Mouse (Mus musculus) embryonic facial prominence, embryonic 14.5 days (tissue): ENCODE results near the gene Nxnl2. TPM values are rescaled to one million over a fixed set of nuclear protein-coding genes. Genes with fewer than 3 reads are reported as not detected.
A peak's percentile ranks its signal among the peaks of the same experiment; 100 is the strongest.

Source experiments
- ATAC-seq: fragments of 200-750 bp; cut with Nextera tagmentation; 2 replicates; pipeline ENCODE4 v1.8.0; 2017; ENCODE audit warnings: low read depth, moderate number of reproducible peaks, moderate TSS enrichment
- DNase-seq: peaks from one replicate; pipeline ENCODE4 v3.0.0-alpha.2; 2015; ENCODE audit warnings: low spot score
- H3K27ac ChIP-seq: fragments of 300-500 bp; sonication (generic); replicated peaks from 2 replicates; pipeline ENCODE4 v1.5.1; 2014; ENCODE audit warnings: low read depth, mild to moderate bottlenecking, low read length, moderate library complexity
- H3K27me3 ChIP-seq: fragments of 300-500 bp; sonication (generic); replicated peaks from 2 replicates; pipeline ENCODE4 v1.6.1; 2014; ENCODE audit warnings: low read length; ENCODE audit not compliant: control insufficient read depth, insufficient read depth
- H3K36me3 ChIP-seq: fragments of 300-500 bp; sonication (generic); 2 replicates; pipeline ENCODE4 v1.6.1; 2014; ENCODE audit warnings: low read length, mixed read lengths; ENCODE audit not compliant: control insufficient read depth, insufficient read depth
- H3K4me1 ChIP-seq: fragments of 300-500 bp; sonication (generic); 2 replicates; pipeline ENCODE4 v1.6.1; 2014; ENCODE audit warnings: antibody characterized with exemption, low read length; ENCODE audit not compliant: control insufficient read depth, insufficient read depth
- H3K4me2 ChIP-seq: fragments of 300-500 bp; sonication (generic); 2 replicates; pipeline ENCODE4 v1.6.1; 2014; ENCODE audit warnings: low read depth, mild to moderate bottlenecking, low read length, moderate library complexity, mixed read lengths
- H3K4me3 ChIP-seq: fragments of 300-500 bp; sonication (generic); 2 replicates; pipeline ENCODE4 v1.5.1; 2014; ENCODE audit warnings: low read depth, mild to moderate bottlenecking, low read length
- H3K9ac ChIP-seq: fragments of 300-500 bp; sonication (generic); 2 replicates; pipeline ENCODE4 v1.6.1; 2014; ENCODE audit warnings: low read depth, mild to moderate bottlenecking, low read length, moderate library complexity, mixed read lengths
- H3K9me3 ChIP-seq: fragments of 300-500 bp; sonication (generic); 2 replicates; pipeline ENCODE4 v1.6.1; 2016; ENCODE audit warnings: low read length; ENCODE audit not compliant: control insufficient read depth
- WGBS: fragments of 180-500 bp; shearing (Covaris S2); extraction: QIAGEN DNeasy Blood & Tissue Kit; methylation state at CpG from one replicate; pipeline ENCODE4 v1.1.7; 2014; 5-methylcytosine and 5-hydroxymethylcytosine counted together
- polyA plus RNA-seq: library from polyadenylated mRNA; unstranded; fragments of >200 nt; fragmentation: Nextera tagmentation; extraction: Ambion mirVana; gene quantifications from 2 replicates; pipeline ENCODE4 v1.2.1, GENCODE M21; 2014

The Nxnl2 gene
- polyA plus RNA-seq, 1 experiment from 2014 or later: 1.6 TPM

DNA sequence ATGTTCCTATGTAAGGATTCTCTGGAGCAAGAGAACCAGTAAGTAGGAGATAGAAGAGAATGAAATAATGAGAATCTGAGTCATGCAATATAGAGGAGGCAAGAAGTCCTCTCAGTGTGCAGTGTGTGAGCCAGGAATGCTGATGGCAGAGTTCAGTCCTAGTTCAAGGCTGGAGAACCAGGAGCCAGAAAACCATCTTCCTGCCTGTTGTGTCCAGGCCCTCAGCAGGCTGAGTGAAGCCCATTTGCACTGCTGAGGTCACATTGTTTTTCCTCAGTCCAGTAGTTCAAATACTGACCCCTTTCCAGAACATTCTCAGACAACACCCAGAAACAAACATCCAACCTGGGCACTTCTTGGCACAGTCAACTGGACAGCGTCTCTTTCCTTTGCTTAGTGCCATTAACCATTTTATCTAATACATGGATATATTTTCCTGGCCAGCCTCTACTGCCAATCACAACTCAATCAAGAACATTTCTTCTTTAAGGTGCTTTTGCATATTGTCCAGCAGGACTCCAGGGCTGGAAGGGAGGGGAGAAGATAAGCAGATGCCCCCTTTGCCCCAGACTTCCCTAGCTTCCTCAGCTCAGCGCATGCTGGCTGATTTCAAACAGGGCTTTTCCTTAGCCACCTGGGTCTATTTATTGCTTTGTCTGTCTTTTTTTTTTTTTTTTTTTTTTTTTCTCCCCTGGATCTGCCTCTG lies 33.7 kb upstream of the Nxnl2 start:
- DNase-seq (no peak), ATAC-seq (no peak)
- H3K4me2 ChIP-seq: no peak overlapping the region
- WGBS: 55% methylated on average over 2 of the region's 2 CpGs
- peaks cover 7% of the 10 kb centered on the region; the same call in 1 of the 2 replicates for H3K4me1 ChIP-seq
- H3K9ac ChIP-seq: no peak overlapping the region
- no peak overlapping the region for H3K4me3 ChIP-seq
- peaks cover 41% of the 10 kb centered on the region for H3K36me3 ChIP-seq
- H3K9me3 ChIP-seq: no peaks in the 10 kb centered on the region
- H3K27ac ChIP-seq: 0 out of 2 replicates have a peak overlapping the region, but pooled peaks have one; percentile 25
- H3K27me3 ChIP-seq: no peaks in the 10 kb centered on the region

DNA sequence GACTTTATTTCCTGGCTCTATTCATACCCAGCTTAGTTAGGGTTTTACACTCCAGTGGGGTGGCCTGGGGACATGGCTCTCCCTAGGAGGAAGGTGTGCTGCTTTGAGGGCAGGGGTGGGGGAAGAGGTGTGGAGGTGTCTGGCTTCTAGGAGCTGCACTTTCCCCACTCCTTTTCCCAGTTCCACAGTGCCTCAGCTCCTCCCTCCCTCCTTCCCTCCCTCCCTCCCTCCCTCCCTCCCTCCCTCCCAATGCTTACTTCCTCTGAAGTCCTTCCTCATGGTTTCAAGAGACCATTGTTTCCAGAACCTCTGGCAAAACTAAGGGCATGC lies 33.2 kb upstream of the Nxnl2 start:
- ATAC-seq (no peak), DNase-seq (no peak)
- Histone ChIP-seq H3K9ac (no peak overlapping the region), H3K27me3 (no peaks in the 10 kb centered on the region), H3K4me2 (no peak overlapping the region), H3K4me3 (no peak overlapping the region), H3K36me3 (peaks cover 45% of the 10 kb centered on the region), H3K27ac (no peak overlapping the region), H3K4me1 (peaks cover 7% of the 10 kb centered on the region; the same call in 1 of the 2 replicates), H3K9me3 (no peaks in the 10 kb centered on the region)

DNA sequence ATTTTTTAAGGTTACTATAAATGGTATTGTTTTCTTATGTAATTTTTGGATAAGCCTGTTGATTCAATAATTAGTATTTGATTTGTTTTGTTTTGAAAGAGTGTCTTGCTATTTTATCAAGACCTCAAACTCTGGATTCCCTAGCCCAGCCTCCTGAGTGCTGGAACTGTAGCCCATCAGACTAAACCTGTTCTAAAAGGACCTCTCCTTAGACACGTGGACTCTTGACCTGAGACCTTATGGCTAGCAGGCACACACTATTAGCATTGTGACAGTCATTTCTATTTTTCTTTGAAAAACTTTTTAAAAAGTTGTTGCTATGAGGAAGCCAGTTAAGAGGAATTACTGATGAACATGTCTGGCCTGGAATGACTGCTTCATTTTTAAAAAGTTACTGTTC lies 23.7 kb upstream of the Nxnl2 start:
- Histone ChIP-seq H3K4me3 (no peak overlapping the region), H3K4me1 (no peaks in the 10 kb centered on the region), H3K9ac (no peak overlapping the region), H3K27me3 (no peaks in the 10 kb centered on the region), H3K4me2 (no peak overlapping the region), H3K27ac (no peak overlapping the region), H3K36me3 (peaks cover 57% of the 10 kb centered on the region), H3K9me3 (no peaks in the 10 kb centered on the region)
- no peak for ATAC-seq
- DNase-seq: no peak
- WGBS: 70% methylated on average over 1 of the region's 1 CpGs

DNA sequence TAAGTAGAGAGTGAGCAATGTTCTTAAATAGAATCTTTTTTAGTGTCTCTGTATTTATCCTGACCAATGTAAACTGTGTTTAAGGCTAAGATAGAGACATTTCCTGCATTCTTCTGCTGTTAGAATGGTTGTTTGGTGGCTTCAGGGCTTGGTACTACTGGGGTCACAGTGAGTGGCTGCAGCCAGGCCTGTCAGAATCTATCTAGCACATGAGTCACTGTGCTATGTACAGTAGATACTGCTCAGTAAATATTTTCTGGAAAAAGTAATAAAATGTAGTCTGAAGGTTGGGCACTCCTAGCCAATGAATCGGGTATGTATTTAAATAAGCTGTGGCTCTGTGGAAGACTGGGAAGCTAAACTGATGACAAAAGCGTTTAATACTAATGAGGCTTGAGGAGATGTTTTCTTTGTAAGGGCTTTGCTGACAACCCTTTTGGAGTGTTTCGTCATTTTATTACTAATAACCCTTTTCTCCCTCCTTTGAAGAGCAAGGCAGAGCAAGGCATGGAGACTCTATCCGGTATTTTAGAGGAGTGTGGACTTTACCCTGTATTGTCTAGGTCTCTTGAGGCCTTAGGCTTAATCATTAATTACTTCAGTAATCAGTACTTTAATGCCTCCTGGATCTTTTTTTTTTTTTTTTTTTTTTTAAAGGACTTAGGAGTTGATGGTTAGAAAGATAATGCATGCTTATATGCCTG lies 17.7 kb upstream of the Nxnl2 start:
- H3K9ac ChIP-seq: no peak overlapping the region
- H3K4me1 ChIP-seq: no peaks in the 10 kb centered on the region
- H3K4me3 ChIP-seq: no peak overlapping the region
- DNase-seq (no peak), ATAC-seq (no peak)
- no peak overlapping the region for H3K27ac ChIP-seq
- WGBS: 83% methylated on average over 4 of the region's 4 CpGs
- H3K9me3 ChIP-seq: no peaks in the 10 kb centered on the region
- H3K36me3 ChIP-seq: peaks cover 64% of the 10 kb centered on the region
- no peaks in the 10 kb centered on the region for H3K27me3 ChIP-seq
- H3K4me2 ChIP-seq: no peak overlapping the region

DNA sequence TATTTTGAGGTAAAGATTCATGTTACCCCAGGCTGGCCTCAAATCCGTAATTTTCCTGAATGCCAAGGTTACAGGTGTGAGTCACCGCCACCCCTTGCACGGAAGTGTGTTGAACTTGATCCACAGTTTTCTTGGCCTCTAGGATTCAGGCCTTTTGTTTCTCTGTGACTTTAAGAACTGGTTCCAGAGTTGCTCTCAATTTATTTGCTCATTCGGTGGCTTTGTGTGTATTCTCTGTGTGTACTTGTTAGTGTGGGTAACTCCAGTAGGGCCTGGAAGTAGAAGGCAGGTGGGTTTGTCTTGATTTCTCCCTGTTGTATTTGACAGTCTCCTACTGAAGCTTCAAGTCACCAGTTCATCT lies 17.2 kb upstream of the Nxnl2 start:
- Histone ChIP-seq H3K4me2 (no peak overlapping the region), H3K9ac (no peak overlapping the region), H3K4me3 (no peak overlapping the region), H3K4me1 (no peaks in the 10 kb centered on the region), H3K9me3 (no peaks in the 10 kb centered on the region), H3K27ac (no peak overlapping the region), H3K27me3 (no peaks in the 10 kb centered on the region), H3K36me3 (peaks cover 65% of the 10 kb centered on the region)
- DNase-seq (no peak), ATAC-seq (no peak)
- WGBS: 86% methylated on average over 4 of the region's 4 CpGs

DNA sequence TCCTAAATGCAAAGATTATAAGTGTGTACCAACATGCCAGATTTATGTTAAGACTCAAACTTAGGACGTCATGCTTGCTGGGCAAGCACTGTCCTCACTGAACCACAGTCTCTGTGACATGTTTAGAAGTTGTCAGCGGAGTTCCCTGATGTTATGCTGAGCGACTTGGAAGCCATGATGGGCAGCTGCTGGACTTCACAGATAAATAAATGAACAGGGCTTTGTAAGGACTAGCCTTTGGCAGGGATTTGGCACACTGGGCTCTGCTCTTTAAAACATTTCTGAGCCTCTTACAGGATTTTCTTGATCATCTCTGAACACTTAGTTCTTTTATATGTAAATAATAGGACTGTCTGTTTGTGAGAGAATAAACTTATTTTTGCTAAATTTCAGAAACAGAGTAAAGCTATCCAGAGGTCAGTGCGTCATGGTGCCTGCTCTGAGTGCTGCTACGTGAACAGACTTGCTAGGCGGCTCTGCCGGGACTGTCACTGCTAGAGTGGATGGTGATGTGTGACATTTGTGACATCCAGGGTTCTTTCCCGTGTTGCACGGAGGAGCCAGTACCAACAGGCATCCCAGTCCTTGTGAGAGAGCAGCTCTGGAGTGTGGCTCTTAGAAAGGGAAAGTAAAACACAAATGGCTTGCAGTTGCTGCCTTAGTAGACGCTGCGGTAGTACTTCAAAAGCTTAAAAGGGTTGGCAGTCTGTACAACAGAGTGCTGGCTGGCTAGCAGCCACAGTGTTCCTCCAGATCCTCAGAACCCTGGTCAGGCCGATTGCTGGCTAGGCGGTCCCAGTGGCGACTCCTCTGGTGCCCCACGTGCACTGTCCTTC lies 15.4 kb upstream of the Nxnl2 start:
- H3K9ac ChIP-seq: no peak overlapping the region
- WGBS: 87% methylated on average over 15 of the region's 15 CpGs
- no peaks in the 10 kb centered on the region for H3K9me3 ChIP-seq
- no peaks in the 10 kb centered on the region for H3K27me3 ChIP-seq
- ATAC-seq (no peak; the same call in 1 of the 2 replicates), DNase-seq (no peak)
- no peak overlapping the region for H3K4me3 ChIP-seq
- peaks cover 56% of the 10 kb centered on the region for H3K36me3 ChIP-seq
- H3K4me1 ChIP-seq: no peaks in the 10 kb centered on the region
- no peak overlapping the region for H3K27ac ChIP-seq
- no peak overlapping the region for H3K4me2 ChIP-seq

DNA sequence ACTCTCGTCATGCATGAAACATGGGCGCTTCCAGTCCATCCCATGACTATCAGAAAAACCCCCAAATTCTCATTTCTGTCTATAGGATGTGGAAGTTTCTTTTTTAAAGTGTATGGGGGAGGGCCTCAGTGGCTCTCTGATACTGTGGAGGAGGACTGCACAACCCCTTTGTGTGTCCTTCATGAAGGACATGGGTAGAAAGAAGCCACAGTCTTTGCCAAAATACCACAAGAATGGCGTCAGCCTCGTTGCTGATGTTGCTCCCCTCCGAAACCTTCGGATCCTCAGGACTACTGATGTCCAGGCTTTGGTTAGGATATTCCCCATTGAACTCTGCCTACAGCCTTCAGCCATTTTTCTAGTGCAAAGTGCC lies 14.8 kb upstream of the Nxnl2 start:
- Histone ChIP-seq H3K27me3 (no peaks in the 10 kb centered on the region), H3K4me2 (no peak overlapping the region), H3K9ac (no peak overlapping the region), H3K27ac (no peak overlapping the region), H3K4me1 (no peaks in the 10 kb centered on the region), H3K9me3 (no peaks in the 10 kb centered on the region), H3K36me3 (peaks cover 52% of the 10 kb centered on the region), H3K4me3 (no peak overlapping the region)
- 96% methylated on average over 6 of the region's 6 CpGs for whole genome bisulfite sequencing
- no peak for ATAC-seq
- DNase-seq: no peak

DNA sequence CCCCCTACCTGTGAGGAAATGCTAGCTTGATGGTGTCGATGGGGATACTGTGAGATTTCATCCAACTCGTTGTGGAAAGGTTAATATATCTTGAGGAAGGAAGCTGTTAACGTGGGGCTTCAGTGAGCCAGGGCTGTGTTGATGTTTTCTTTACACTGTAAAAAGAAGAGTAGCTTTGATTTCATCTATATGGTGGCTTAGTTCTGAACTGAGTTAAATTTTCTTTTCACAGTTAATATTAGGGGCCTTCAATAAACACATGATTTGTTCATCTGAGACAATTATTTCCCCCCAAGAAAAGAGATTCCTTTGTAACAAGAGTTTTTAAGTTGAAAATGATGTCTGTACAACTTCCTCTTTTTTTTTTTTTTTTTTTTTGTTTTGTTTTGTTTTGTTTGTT lies 13.5 kb upstream of the Nxnl2 start:
- H3K4me2 ChIP-seq: no peak overlapping the region
- no peak overlapping the region for H3K9ac ChIP-seq
- H3K36me3 ChIP-seq: peaks cover 52% of the 10 kb centered on the region
- H3K4me1 ChIP-seq: no peaks in the 10 kb centered on the region
- no peaks in the 10 kb centered on the region for H3K9me3 ChIP-seq
- H3K4me3 ChIP-seq: no peak overlapping the region
- H3K27me3 ChIP-seq: no peaks in the 10 kb centered on the region
- DNase-seq (no peak), ATAC-seq (no peak)
- no peak overlapping the region for H3K27ac ChIP-seq
- WGBS: 81% methylated on average over 3 of the region's 3 CpGs
